Comparison of ENCODE assay signal across 18 mouse cellular contexts in the genomic region with DNA sequence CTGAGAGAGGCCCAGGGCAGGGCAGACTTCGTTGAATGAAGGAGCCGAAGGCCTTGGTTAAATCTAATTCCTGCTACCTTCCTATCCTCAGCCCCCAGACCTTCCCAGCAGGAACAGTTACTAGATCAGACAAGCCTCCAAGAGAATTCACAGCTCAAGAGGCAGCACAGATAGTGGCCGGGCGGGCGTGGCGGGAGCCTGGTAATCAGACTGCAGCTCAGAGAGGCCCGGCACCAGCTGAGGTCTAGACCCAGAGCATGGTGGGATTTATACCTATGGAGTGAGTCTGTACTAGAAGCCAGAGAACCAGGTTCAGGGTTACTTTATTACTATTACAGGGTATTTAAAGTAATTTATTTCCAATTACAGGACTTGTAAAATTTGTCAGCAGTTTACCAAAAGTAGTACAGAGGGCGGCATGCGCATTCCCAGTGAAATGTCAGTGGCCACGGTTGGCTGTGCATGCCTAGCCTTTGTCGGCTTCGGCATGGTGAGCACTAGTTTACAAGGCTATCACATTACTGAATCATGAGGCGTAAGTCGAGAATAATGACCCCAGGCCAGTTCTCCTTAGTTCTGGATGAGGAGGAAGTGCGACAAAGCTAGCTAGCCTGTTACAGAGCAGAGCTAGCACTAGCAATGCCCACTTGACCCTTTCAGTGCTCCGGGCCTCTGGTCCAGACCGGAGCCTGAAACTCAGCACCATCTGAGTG. TPM values are rescaled to one million over a fixed set of nuclear protein-coding genes. Genes with fewer than 3 reads are reported as not detected.
A peak's percentile ranks its signal among the peaks of the same experiment; 100 is the strongest.
DNase-seq lines count a peak whose midpoint lies in the region; ATAC-seq lines count a peak whose summit lies in the region.
"Had no signal": no experiment of that assay in that cellular context is flagged by ENCODE, and none has a peak within 500 bp of the region (broad histone marks: within the 10 kb centered on the region; RNA-seq: fewer than 3 reads in every experiment).

No protein-coding gene starts in this region.

- WGBS in heart, embryonic 14.5 days = 48% methylated on average over 17 of the region's 17 CpGs
- WGBS in heart, embryonic 12.5 days = 41% methylated on average over 17 of the region's 17 CpGs
- WGBS in kidney, embryonic 15.5 days = 25% methylated on average over 17 of the region's 17 CpGs

- H3K4me3 ChIP-seq in heart, embryonic 14.5 days (ENCODE audit: control insufficient read depth in 1 of 2, insufficient read depth in 1 of 2, low read depth in 1 of 2, low read length in 2 of 2) = no peak overlapping the region
- no peak overlapping the region for H3K4me3 ChIP-seq in heart, embryonic 12.5 days
- no peak overlapping the region for H3K4me3 ChIP-seq in kidney, embryonic 15.5 days (replicated peaks)
- H3K4me3 ChIP-seq: embryonic facial prominence, embryonic 15.5 days; forebrain, embryonic 15.5 days; midbrain, embryonic 10.5 days; neural tube, embryonic 13.5 days; stomach, embryonic 15.5 days had no signal

- peaks cover 8 to 14% of the 10 kb centered on the region in 2 experiments for H3K4me1 ChIP-seq in heart, embryonic 14.5 days (ENCODE audit: control insufficient read depth in 2 of 2, insufficient read depth in 2 of 2, low read length in 2 of 2)
- H3K4me1 ChIP-seq in heart, embryonic 12.5 days (replicated peaks) = peaks cover 18% of the 10 kb centered on the region
- peaks cover 44% of the 10 kb centered on the region for H3K4me1 ChIP-seq in kidney, embryonic 15.5 days
- H3K4me1 ChIP-seq: embryonic facial prominence, embryonic 15.5 days; forebrain, embryonic 15.5 days; stomach, embryonic 15.5 days had no signal

- no peaks in the 10 kb centered on the region for H3K27me3 ChIP-seq in heart, embryonic 14.5 days (ENCODE audit: control insufficient read depth, insufficient read depth, low read length)
- H3K27me3 ChIP-seq in heart, embryonic 12.5 days (replicated peaks) = no peaks in the 10 kb centered on the region
- no peaks in the 10 kb centered on the region for H3K27me3 ChIP-seq in kidney, embryonic 15.5 days
- H3K27me3 ChIP-seq: embryonic facial prominence, embryonic 15.5 days; forebrain, embryonic 15.5 days; neural tube, embryonic 13.5 days; stomach, embryonic 15.5 days had no signal

- peaks cover 19% of the 10 kb centered on the region for H3K36me3 ChIP-seq in heart, embryonic 14.5 days (ENCODE audit: control insufficient read depth, insufficient read depth, low read length)
- H3K36me3 ChIP-seq in heart, embryonic 12.5 days = peaks cover 11% of the 10 kb centered on the region
- peaks cover 10% of the 10 kb centered on the region for H3K36me3 ChIP-seq in kidney, embryonic 15.5 days

- no peak for ATAC-seq in heart, embryonic 14.5 days (ENCODE audit: insufficient number of reproducible peaks, insufficient read depth, low FRiP score, low read depth)
- no peak for ATAC-seq in heart, embryonic 12.5 days (ENCODE audit: insufficient number of reproducible peaks, low FRiP score)
- peak; percentile 87 for ATAC-seq in kidney, embryonic 15.5 days (replicated peaks; ENCODE audit: low FRiP score)
- peak; percentile 44 for ATAC-seq in megakaryocyte progenitor cell, adult 5-6 weeks (replicated peaks; ENCODE audit: poor library complexity)
- ATAC-seq: forebrain, embryonic 15.5 days; hindbrain, embryonic 16.5 days had no signal

- H3K27ac ChIP-seq in heart, embryonic 14.5 days (replicated peaks in 1 of 2; ENCODE audit: control insufficient read depth in 1 of 2, insufficient read depth in 1 of 2, low read depth in 2 of 2, low read length in 2 of 2) = 0 out of 4 replicates have a peak overlapping the region, but pooled peaks of 1 of the 2 experiments have one; percentile 53
- no peak overlapping the region for H3K27ac ChIP-seq in heart, embryonic 12.5 days (ENCODE audit: poor library complexity, severe bottlenecking)
- peak overlapping the region; percentile 90 for H3K27ac ChIP-seq in kidney, embryonic 15.5 days
- H3K27ac ChIP-seq: embryonic facial prominence, embryonic 15.5 days; forebrain, embryonic 15.5 days; midbrain, embryonic 10.5 days; neural tube, embryonic 13.5 days; stomach, embryonic 15.5 days had no signal

- peak; percentile 22 for DNase-seq in embryo, embryonic 9.5 days (ENCODE audit: extremely low spot score)
- no peak for DNase-seq in urinary bladder, postnatal 10 days (ENCODE audit: low spot score)
- DNase-seq in adrenal gland, adult 8-10 months = no peak
- DNase-seq in thymus, postnatal 4 days = no peak
- DNase-seq: adrenal gland, postnatal 14 days; cerebellum, adult 11 months; heart, adult 18-20 months; layer of hippocampus, adult 9-11 months had no signal

- no peaks in the 10 kb centered on the region for H3K9me3 ChIP-seq in heart, embryonic 14.5 days (ENCODE audit: control insufficient read depth, low read length)
- no peaks in the 10 kb centered on the region for H3K9me3 ChIP-seq in heart, embryonic 12.5 days (replicated peaks)
- no peaks in the 10 kb centered on the region for H3K9me3 ChIP-seq in kidney, embryonic 15.5 days (replicated peaks)
- H3K9me3 ChIP-seq: embryonic facial prominence, embryonic 15.5 days; forebrain, embryonic 15.5 days; midbrain, embryonic 10.5 days; neural tube, embryonic 13.5 days; stomach, embryonic 15.5 days had no signal

- H3K9ac ChIP-seq in heart, embryonic 14.5 days (ENCODE audit: low read length) = no peak overlapping the region
- H3K9ac ChIP-seq in heart, embryonic 12.5 days = no peak overlapping the region
- H3K9ac ChIP-seq in kidney, embryonic 15.5 days = no peak overlapping the region
- H3K9ac ChIP-seq: embryonic facial prominence, embryonic 15.5 days; forebrain, embryonic 15.5 days; neural tube, embryonic 13.5 days; stomach, embryonic 15.5 days had no signal

- 0 out of 2 replicates have a peak overlapping the region, but pooled peaks have one; percentile 16 for H3K4me2 ChIP-seq in heart, embryonic 14.5 days (ENCODE audit: low read length)
- H3K4me2 ChIP-seq in heart, embryonic 12.5 days = no peak overlapping the region
- no peak overlapping the region for H3K4me2 ChIP-seq in kidney, embryonic 15.5 days
- H3K4me2 ChIP-seq: embryonic facial prominence, embryonic 15.5 days; forebrain, embryonic 15.5 days; neural tube, embryonic 13.5 days; stomach, embryonic 15.5 days had no signal

RNA-seq across cellular contexts. Expression of gene Rab11fip3, which starts 15.1 kb away (rescaled TPM):
- 12.3 and 12.8 TPM in 2 replicates for polyA plus RNA-seq in heart, embryonic 14.5 days (2014; fragmentation: Nextera tagmentation; extraction: Ambion mirVana)
- polyA plus RNA-seq in heart, embryonic 12.5 days (2016; fragmentation: Nextera tagmentation; extraction: Ambion mirVana) = 15.4 and 15.5 TPM in 2 replicates
- 29.1 and 30.2 TPM in 2 replicates for polyA plus RNA-seq in kidney, embryonic 15.5 days (2015; fragmentation: Nextera tagmentation; extraction: Ambion mirVana)
- total RNA-seq in megakaryocyte progenitor cell, adult 5-6 weeks (2015) = 0.69 and 1.6 TPM in 2 replicates
- total RNA-seq in megakaryocyte progenitor cell, adult 5-6 weeks (2017) = 0.83 and 1.9 TPM in 2 replicates
- 10 to 100 TPM; 22.7 to 37.2 (median 29.9) TPM for total RNA-seq in adrenal gland, adult 8-10 months (2022)

RNA-seq across cellular contexts. Expression of gene Decr2, which starts 35.8 kb away (rescaled TPM):
- 33.0 and 39.5 TPM in 2 replicates for polyA plus RNA-seq in heart, embryonic 14.5 days (2014; fragmentation: Nextera tagmentation; extraction: Ambion mirVana)
- polyA plus RNA-seq in heart, embryonic 12.5 days (2016; fragmentation: Nextera tagmentation; extraction: Ambion mirVana) = 33.4 and 37.1 TPM in 2 replicates
- polyA plus RNA-seq in kidney, embryonic 15.5 days (2015; fragmentation: Nextera tagmentation; extraction: Ambion mirVana) = 42.9 and 45.7 TPM in 2 replicates
- 2.9 and 5.3 TPM in 2 replicates for total RNA-seq in megakaryocyte progenitor cell, adult 5-6 weeks (2015)
- total RNA-seq in megakaryocyte progenitor cell, adult 5-6 weeks (2017) = 10.1 and 11.7 TPM in 2 replicates
- total RNA-seq in adrenal gland, adult 8-10 months (2022) = 10 to 100 TPM; 23.0 to 26.8 (median 24.2) TPM

RNA-seq across cellular contexts. Expression of gene Nme4, which starts 41.1 kb away (rescaled TPM):
- 58.5 and 68.2 TPM in 2 replicates for polyA plus RNA-seq in heart, embryonic 14.5 days (2014; fragmentation: Nextera tagmentation; extraction: Ambion mirVana)
- polyA plus RNA-seq in heart, embryonic 12.5 days (2016; fragmentation: Nextera tagmentation; extraction: Ambion mirVana) = 65.9 and 69.0 TPM in 2 replicates
- 101 and 103 TPM in 2 replicates for polyA plus RNA-seq in kidney, embryonic 15.5 days (2015; fragmentation: Nextera tagmentation; extraction: Ambion mirVana)
- 46.5 and 47.1 TPM in 2 replicates for total RNA-seq in megakaryocyte progenitor cell, adult 5-6 weeks (2015)
- total RNA-seq in megakaryocyte progenitor cell, adult 5-6 weeks (2017) = 42.7 and 45.4 TPM in 2 replicates
- total RNA-seq in adrenal gland, adult 8-10 months (2022) = 10 to 100 TPM in 1 of 4 experiments, 1 to 10 TPM in 3; 2.1 to 10.4 (median 6.0) TPM

RNA-seq across cellular contexts. Expression of gene Tmem8, which starts 58.8 kb away (rescaled TPM):
- 0.44 and 0.58 TPM in 2 replicates for polyA plus RNA-seq in heart, embryonic 14.5 days (2014; fragmentation: Nextera tagmentation; extraction: Ambion mirVana)
- polyA plus RNA-seq in heart, embryonic 12.5 days (2016; fragmentation: Nextera tagmentation; extraction: Ambion mirVana) = 1.2 TPM in 2 replicates
- 3.8 and 5.1 TPM in 2 replicates for polyA plus RNA-seq in kidney, embryonic 15.5 days (2015; fragmentation: Nextera tagmentation; extraction: Ambion mirVana)
- total RNA-seq in megakaryocyte progenitor cell, adult 5-6 weeks (2015) = 7.2 and 7.4 TPM in 2 replicates
- 4.9 and 8.6 TPM in 2 replicates for total RNA-seq in megakaryocyte progenitor cell, adult 5-6 weeks (2017)
- total RNA-seq in adrenal gland, adult 8-10 months (2022) = 10 to 100 TPM in 3 of 4 experiments, 1 to 10 TPM in 1; 7.8 to 14.9 (median 12.0) TPM

Comparison
In these comparisons a context has a peak if more than half of its experiments do, and no peak if none do; other contexts are left out.
1. ATAC-seq: peak in kidney, embryonic 15.5 days (single experiment) and megakaryocyte progenitor cell, adult 5-6 weeks (single experiment); none in heart, embryonic 14.5 days (single experiment) and heart, embryonic 12.5 days (single experiment).